Mouse (Mus musculus): Measurements from ENCODE around the gene Ezh1. TPM values are rescaled to one million over a fixed set of nuclear protein-coding genes. Genes with fewer than 3 reads are reported as not detected.

The Ezh1 gene
- polyA plus RNA-seq, 1 experiment, result 42.8 TPM

GRCm38 (mm10) chr11:101167963-101168300 is 58.3 kb downstream of the Ezh1 start:
- Histone ChIP-seq H3K9ac (ENCODE audit: low read depth, poor library complexity, severe bottlenecking) (no peak overlapping the region), H3K27me3 (ENCODE audit: control insufficient read depth, insufficient read depth, low read length, poor library complexity, severe bottlenecking) (peaks cover 27% of the 10 kb centered on the region), H3K9me3 (replicated peaks; ENCODE audit: control insufficient read depth, insufficient read depth, low read length, poor library complexity, severe bottlenecking) (no peaks in the 10 kb centered on the region), H3K36me3 (ENCODE audit: control insufficient read depth, insufficient read depth, low read length, poor library complexity, severe bottlenecking) (no peaks in the 10 kb centered on the region), H3K27ac (ENCODE audit: insufficient read depth, low read length) (no peak overlapping the region), H3K4me3 (ENCODE audit: low read depth, low read length) (no peak overlapping the region), H3K4me1 (ENCODE audit: control insufficient read depth, insufficient read depth, low read length) (no peaks in the 10 kb centered on the region)
- TF ChIP-seq CTCF (IDR thresholded peaks at IDR 0.05; ENCODE audit: low read depth, low read length) (no peak), EP300 (IDR thresholded peaks at IDR 0.05; ENCODE audit: insufficient read depth, low read depth, low read length) (no peak), POLR2A (IDR thresholded peaks at IDR 0.05; ENCODE audit: insufficient read depth, low read length) (no peak)

- H3K9me3 ChIP-seq (replicated peaks; ENCODE audit: control insufficient read depth, insufficient read depth, low read length, poor library complexity, severe bottlenecking), result no peaks in the 10 kb centered on the region
- H3K4me1 ChIP-seq (ENCODE audit: control insufficient read depth, insufficient read depth, low read length), result no peaks in the 10 kb centered on the region
- no peaks in the 10 kb centered on the region for H3K36me3 ChIP-seq (ENCODE audit: control insufficient read depth, insufficient read depth, low read length, poor library complexity, severe bottlenecking)
- H3K27ac ChIP-seq (ENCODE audit: insufficient read depth, low read length), result no peak overlapping the region
- H3K27me3 ChIP-seq (ENCODE audit: control insufficient read depth, insufficient read depth, low read length, poor library complexity, severe bottlenecking), result peaks cover 27% of the 10 kb centered on the region
- no peak overlapping the region for H3K9ac ChIP-seq (ENCODE audit: low read depth, poor library complexity, severe bottlenecking)
- H3K4me3 ChIP-seq (ENCODE audit: low read depth, low read length), result no peak overlapping the region
- TF ChIP-seq EP300 (IDR thresholded peaks at IDR 0.05; ENCODE audit: insufficient read depth, low read depth, low read length) (no peak), POLR2A (IDR thresholded peaks at IDR 0.05; ENCODE audit: insufficient read depth, low read length) (no peak), CTCF (IDR thresholded peaks at IDR 0.05; ENCODE audit: low read depth, low read length) (no peak)
Observed at GRCm38 (mm10) chr11:101167211-101167962, 58.9 kb downstream of the Ezh1 start.

GRCm38 (mm10) chr11:101166357-101166756 is 59.9 kb downstream of the Ezh1 start:
- H3K27me3 ChIP-seq (ENCODE audit: control insufficient read depth, insufficient read depth, low read length, poor library complexity, severe bottlenecking), result peaks cover 27% of the 10 kb centered on the region
- TF ChIP-seq EP300 (IDR thresholded peaks at IDR 0.05; ENCODE audit: insufficient read depth, low read depth, low read length), result no peak
- no peaks in the 10 kb centered on the region for H3K4me1 ChIP-seq (ENCODE audit: control insufficient read depth, insufficient read depth, low read length)
- no peaks in the 10 kb centered on the region for H3K36me3 ChIP-seq (ENCODE audit: control insufficient read depth, insufficient read depth, low read length, poor library complexity, severe bottlenecking)
- H3K27ac ChIP-seq (ENCODE audit: insufficient read depth, low read length), result no peak overlapping the region
- no peaks in the 10 kb centered on the region for H3K9me3 ChIP-seq (replicated peaks; ENCODE audit: control insufficient read depth, insufficient read depth, low read length, poor library complexity, severe bottlenecking)
- no peak overlapping the region for H3K9ac ChIP-seq (ENCODE audit: low read depth, poor library complexity, severe bottlenecking)
- H3K4me3 ChIP-seq (ENCODE audit: low read depth, low read length), result no peak overlapping the region

GRCm38 (mm10) chr11:101164677-101165580 is 61.3 kb downstream of the Ezh1 start:
- TF ChIP-seq POLR2A (IDR thresholded peaks at IDR 0.05; ENCODE audit: insufficient read depth, low read length) (no peak), CTCF (IDR thresholded peaks at IDR 0.05; ENCODE audit: low read depth, low read length) (no peak), EP300 (IDR thresholded peaks at IDR 0.05; ENCODE audit: insufficient read depth, low read depth, low read length) (no peak)
- Histone ChIP-seq H3K4me1 (ENCODE audit: control insufficient read depth, insufficient read depth, low read length) (no peaks in the 10 kb centered on the region), H3K27me3 (ENCODE audit: control insufficient read depth, insufficient read depth, low read length, poor library complexity, severe bottlenecking) (peaks cover 21% of the 10 kb centered on the region)

GRCm38 (mm10) chr11:101164351-101164665 is 62.0 kb downstream of the Ezh1 start:
- H3K36me3 ChIP-seq (ENCODE audit: control insufficient read depth, insufficient read depth, low read length, poor library complexity, severe bottlenecking), result no peaks in the 10 kb centered on the region
- H3K9me3 ChIP-seq (replicated peaks; ENCODE audit: control insufficient read depth, insufficient read depth, low read length, poor library complexity, severe bottlenecking), result no peaks in the 10 kb centered on the region
- TF ChIP-seq EP300 (IDR thresholded peaks at IDR 0.05; ENCODE audit: insufficient read depth, low read depth, low read length) (no peak), POLR2A (IDR thresholded peaks at IDR 0.05; ENCODE audit: insufficient read depth, low read length) (no peak), CTCF (IDR thresholded peaks at IDR 0.05; ENCODE audit: low read depth, low read length) (no peak)
- H3K27ac ChIP-seq (ENCODE audit: insufficient read depth, low read length), result no peak overlapping the region
- H3K27me3 ChIP-seq (ENCODE audit: control insufficient read depth, insufficient read depth, low read length, poor library complexity, severe bottlenecking), result peaks cover 19% of the 10 kb centered on the region
- peak overlapping the region; percentile 56 for H3K9ac ChIP-seq (ENCODE audit: low read depth, poor library complexity, severe bottlenecking)
- no peaks in the 10 kb centered on the region for H3K4me1 ChIP-seq (ENCODE audit: control insufficient read depth, insufficient read depth, low read length)
- peak overlapping the region; percentile 45 for H3K4me3 ChIP-seq (ENCODE audit: low read depth, low read length)

More at GRCm38 (mm10) chr11:101164677-101165580, 61.3 kb downstream of the Ezh1 start:
- H3K9ac ChIP-seq (ENCODE audit: low read depth, poor library complexity, severe bottlenecking), result peak overlapping the region; percentile 56
- H3K36me3 ChIP-seq (ENCODE audit: control insufficient read depth, insufficient read depth, low read length, poor library complexity, severe bottlenecking), result no peaks in the 10 kb centered on the region
- H3K4me3 ChIP-seq (ENCODE audit: low read depth, low read length), result peak overlapping the region; percentile 45
- no peak overlapping the region for H3K27ac ChIP-seq (ENCODE audit: insufficient read depth, low read length)
- H3K9me3 ChIP-seq (replicated peaks; ENCODE audit: control insufficient read depth, insufficient read depth, low read length, poor library complexity, severe bottlenecking), result no peaks in the 10 kb centered on the region

Data from ES-Bruce4 (cell line).